Mouse (Mus musculus): ENCODE data around the gene Apoe.

Apoe gene

DNA sequence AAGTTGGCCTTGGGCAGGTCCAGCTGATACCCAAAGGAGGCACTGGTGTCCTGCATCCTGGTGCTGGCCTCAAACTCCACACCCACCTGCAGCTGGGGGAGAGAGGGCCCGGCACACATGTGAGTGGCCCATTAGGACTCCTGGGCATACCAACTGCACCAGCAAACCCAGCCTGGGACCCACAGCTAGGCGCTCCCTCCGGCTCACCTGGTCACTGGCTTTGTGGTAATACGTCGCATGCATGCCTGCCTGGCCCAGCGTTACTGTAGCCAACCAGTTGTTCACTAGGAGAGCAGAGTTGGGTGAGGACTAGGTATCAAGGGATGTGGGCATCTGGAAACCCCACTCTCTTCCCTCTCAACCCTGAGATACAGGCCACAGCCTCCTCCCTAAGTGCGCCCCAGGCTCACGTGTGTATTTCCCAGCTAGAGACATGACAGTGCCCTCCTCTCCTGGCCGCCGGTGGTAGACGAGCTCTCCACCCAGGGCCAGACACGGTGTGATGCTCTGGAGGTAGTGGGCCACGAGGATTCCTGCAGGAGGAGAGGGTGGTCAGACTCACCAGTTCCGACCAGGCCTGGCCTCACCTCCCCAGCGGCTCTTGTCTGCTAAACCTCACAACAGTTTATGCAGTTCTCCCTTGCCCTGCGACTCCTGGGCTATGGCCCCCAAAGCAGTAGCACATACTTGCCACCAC lies 4.0 kb upstream of the Apoe start:
- ChIA-PET CTCF (interaction anchor here (0.6 to 9.6 kb wide), 14 partner anchors 9 to 114 kb away, joined by 3 to 156 read pairs (median 3); partner anchors contain the start of genes Clptm1 (in 1 of the 4) and Tomm40 (in 1 of the 4)), POLR2A (interaction anchor here (0.6 to 19.8 kb wide), 19 partner anchors 9 to 88 kb away, joined by 3 to 415 read pairs (median 10); partner anchors contain the start of genes Apoc1 (in 2 of the 4), Apoc4 (in 2 of the 4), Clptm1 (in 2 of the 4) and Gm44805 (in 2 of the 4))

- POLR2A ChIA-PET: interaction anchor here (0.6 to 19.8 kb wide), 73 partner anchors 10 to 492 kb away, joined by 3 to 415 read pairs (median 5); partner anchors contain the start of genes Tomm40 (in 4 of the 4), Clptm1 (in 3 of the 4), Apoc1 (in 2 of the 4) and Apoc2 (in 2 of the 4)
- CTCF ChIA-PET: interaction anchor here (0.5 to 9.6 kb wide), 46 partner anchors 8 to 465 kb away, joined by 3 to 156 read pairs (median 4); partner anchors contain the start of genes Clptm1 (in 3 of the 4), Tomm40 (in 3 of the 4), Apoc1 (in 1 of the 4) and Apoc4 (in 1 of the 4)
These were observed 2.2 kb upstream of the Apoe start for GRCm38 (mm10) chr7:19701069-19701761.

DNA sequence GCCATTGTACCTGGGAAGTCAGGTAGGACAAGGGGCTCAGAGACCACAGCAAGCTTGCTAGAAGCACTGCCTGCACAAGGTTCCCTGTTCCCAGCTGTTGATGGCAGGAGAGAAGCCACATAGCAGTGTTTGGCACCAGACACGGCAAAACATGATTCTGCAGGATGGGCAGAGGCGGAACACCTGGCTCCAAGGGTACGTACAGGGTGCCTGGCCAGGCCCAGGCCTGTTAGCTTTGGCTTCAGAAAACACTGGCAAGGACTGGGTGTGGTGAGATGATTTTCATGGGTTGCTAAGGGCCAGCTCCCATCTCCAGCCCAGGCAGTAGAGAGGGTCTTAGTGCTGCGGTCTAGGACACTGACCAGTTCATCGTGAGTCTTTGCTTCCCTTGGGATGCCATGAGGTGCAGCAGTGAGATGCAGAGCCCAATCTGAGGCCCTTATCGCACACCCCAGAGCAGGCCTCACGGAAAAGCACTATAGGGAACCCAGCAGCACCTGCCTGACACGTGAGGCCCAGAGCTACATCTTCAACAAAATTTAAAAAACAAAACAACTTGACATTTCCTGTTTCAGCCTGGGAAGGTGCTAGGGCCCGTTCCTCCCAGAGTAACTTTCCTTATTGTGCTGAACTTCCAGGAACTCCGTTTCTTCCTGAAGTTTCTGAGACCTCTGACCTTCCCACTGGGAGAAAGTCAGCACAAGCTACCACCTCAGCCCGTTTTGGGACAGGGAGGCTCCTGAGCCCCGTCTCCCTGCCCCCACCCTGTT lies 1.5 kb upstream of the Apoe start:
- POLR2A ChIA-PET: interaction anchor here (0.6 to 19.8 kb wide), 89 partner anchors 10 to 492 kb away, joined by 3 to 415 read pairs (median 5); partner anchors contain the start of genes Clptm1 (in 3 of the 4), Tomm40 (in 3 of the 4), Apoc1 (in 2 of the 4) and Apoc2 (in 2 of the 4)
- CTCF ChIA-PET: interaction anchor here (0.5 to 9.6 kb wide), 51 partner anchors 8 to 464 kb away, joined by 3 to 156 read pairs (median 4); partner anchors contain the start of genes Clptm1 (in 3 of the 4), Tomm40 (in 3 of the 4), Apoc1 (in 1 of the 4) and Apoc4 (in 1 of the 4)

- ChIA-PET POLR2A (interaction anchor here (0.5 to 19.8 kb wide), 99 partner anchors 8 to 491 kb away, joined by 3 to 415 read pairs (median 5); partner anchors contain the start of genes Clptm1 (in 3 of the 4), Tomm40 (in 3 of the 4), Apoc1 (in 2 of the 4) and Apoc2 (in 2 of the 4)), CTCF (interaction anchor here (0.5 to 9.6 kb wide), 27 partner anchors 11 to 336 kb away, joined by 3 to 156 read pairs (median 6); partner anchors contain the start of genes Clptm1 (in 3 of the 4) and Tomm40 (in 3 of the 4))
These were observed 800 bp upstream of the Apoe start for GRCm38 (mm10) chr7:19699827-19700148.

- POLR2A ChIA-PET: interaction anchor here (0.6 to 19.8 kb wide), 89 partner anchors 7 to 525 kb away, joined by 3 to 415 read pairs (median 6); partner anchors contain the start of genes Clptm1 (in 3 of the 4), Tomm40 (in 3 of the 4), Apoc1 (in 2 of the 4) and Apoc2 (in 2 of the 4)
These were observed 760 bp downstream of the Apoe start for GRCm38 (mm10) chr7:19697949-19698906.

DNA sequence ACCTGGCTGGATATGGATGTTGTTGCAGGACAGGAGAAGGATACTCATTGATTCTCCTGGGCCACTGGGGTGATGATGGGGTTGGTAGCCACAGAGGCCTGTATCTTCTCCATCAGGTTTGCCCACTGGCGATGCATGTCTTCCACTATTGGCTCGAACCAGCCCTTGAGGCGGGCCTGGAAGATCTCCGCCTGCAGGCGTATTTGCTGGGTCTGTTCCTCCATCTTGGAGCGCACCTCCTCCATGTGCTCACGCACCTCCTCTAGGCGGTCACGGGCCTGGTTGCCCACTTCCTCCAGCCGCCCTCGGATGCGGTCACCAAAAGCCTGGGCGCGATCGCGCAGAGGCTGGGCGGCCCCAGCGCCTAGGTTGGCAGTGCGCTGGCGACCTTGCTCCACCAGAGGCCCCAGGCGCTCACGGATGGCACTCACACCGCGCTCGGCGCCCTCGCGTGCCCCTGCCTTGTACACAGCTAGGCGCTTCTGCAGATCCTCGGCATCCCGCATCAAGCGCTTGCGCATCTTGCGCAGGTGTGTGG lies 2.6 kb downstream of the Apoe start:
- CTCF ChIA-PET: interaction anchor here (1.0 to 9.6 kb wide), 6 partner anchors 22 to 29 kb away, joined by 3 to 119 read pairs (median 10); no protein-coding TSS in a partner anchor
- POLR2A ChIA-PET: interaction anchor here (1.0 to 19.8 kb wide), 24 partner anchors 6 to 187 kb away, joined by 3 to 415 read pairs (median 34); partner anchors contain the start of genes Tomm40 (in 3 of the 4), Apoc1 (in 2 of the 4), Apoc4 (in 2 of the 4) and Clptm1 (in 2 of the 4)

More at GRCm38 (mm10) chr7:19697949-19698906, 760 bp downstream of the Apoe start:
- CTCF ChIA-PET: interaction anchor here (0.5 to 9.6 kb wide), 19 partner anchors 13 to 108 kb away, joined by 3 to 156 read pairs (median 5); partner anchors contain the start of genes Tomm40 (in 3 of the 4), Clptm1 (in 1 of the 4) and Nectin2 (in 1 of the 4)

DNA sequence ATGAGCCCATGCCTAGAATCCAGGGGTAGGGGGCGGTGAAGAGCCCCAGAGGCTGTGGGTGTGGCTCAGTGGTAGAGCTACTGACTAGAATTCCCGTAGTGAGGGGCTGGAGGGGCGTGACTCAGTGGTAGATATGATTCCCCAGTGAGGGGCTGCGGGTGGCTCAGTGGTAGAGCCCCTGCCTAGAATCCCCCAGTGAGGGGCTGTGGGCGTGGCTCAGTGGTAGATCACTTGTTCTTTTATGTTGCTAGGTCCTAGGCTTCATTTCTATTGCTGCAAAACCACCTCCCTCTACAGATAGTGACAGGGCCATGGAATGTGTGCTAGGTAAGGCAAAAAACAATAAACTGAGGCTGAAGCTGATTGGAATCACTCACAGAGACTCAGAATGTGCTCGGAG lies 3.1 kb downstream of the Apoe start:
- POLR2A ChIA-PET: interaction anchor here in 3 of 4 experiments (0.7 to 19.8 kb wide), 22 partner anchors 5 to 187 kb away, joined by 3 to 415 read pairs (median 13); partner anchors contain the start of genes Tomm40 (in 3 of the 3), Apoc4 (in 2 of the 3), Clptm1 (in 2 of the 3) and Gm44805 (in 2 of the 3)
- CTCF ChIA-PET: interaction anchor here (0.6 to 9.6 kb wide), 6 partner anchors 27 to 289 kb away, joined by 3 to 119 read pairs (median 6); partner anchors contain the start of gene Clasrp (in 1 of the 4)

GRCm38 (mm10) chr7:19695213-19695594 lies 3.8 kb downstream of the Apoe start:
- POLR2A ChIA-PET: interaction anchor here in 3 of 4 experiments (0.7 to 19.8 kb wide), 20 partner anchors 5 to 119 kb away, joined by 3 to 415 read pairs (median 13); partner anchors contain the start of genes Apoc4 (in 2 of the 3), Clptm1 (in 2 of the 3), Gm44805 (in 2 of the 3) and Tomm40 (in 2 of the 3)
- CTCF ChIA-PET: interaction anchor here (0.6 to 9.6 kb wide), 7 partner anchors 26 to 288 kb away, joined by 3 to 119 read pairs (median 6); partner anchors contain the start of gene Clasrp (in 1 of the 4)

- ChIA-PET CTCF (interaction anchor here in 3 of 4 experiments (0.6 to 9.6 kb wide), 6 partner anchors 8 to 86 kb away, joined by 3 to 119 read pairs (median 8); no protein-coding TSS in a partner anchor), POLR2A (interaction anchor here in 2 of 4 experiments (0.6 to 19.8 kb wide), 24 partner anchors 4 to 329 kb away, joined by 3 to 415 read pairs (median 6); partner anchors contain the start of genes Apoc4 (in 2 of the 2), Clptm1 (in 2 of the 2), Gm44805 (in 2 of the 2) and Tomm40 (in 2 of the 2))
These were observed 4.4 kb downstream of the Apoe start for GRCm38 (mm10) chr7:19694336-19695212.

- POLR2A ChIA-PET: interaction anchor here in 3 of 4 experiments (0.6 to 19.8 kb wide), 21 partner anchors 6 to 235 kb away, joined by 3 to 415 read pairs (median 7); partner anchors contain the start of genes Apoc4 (in 2 of the 3), Apoe (in 2 of the 3), Clptm1 (in 2 of the 3) and Gm44805 (in 2 of the 3)
- CTCF ChIA-PET: interaction anchor here (0.6 to 4.6 kb wide), 9 partner anchors 8 to 178 kb away, joined by 3 to 36 read pairs (median 4); no protein-coding TSS in a partner anchor
These were observed 5.6 kb downstream of the Apoe start for GRCm38 (mm10) chr7:19693421-19693820.

- POLR2A ChIA-PET: interaction anchor here in 3 of 4 experiments (0.6 to 19.8 kb wide), 35 partner anchors 7 to 236 kb away, joined by 3 to 415 read pairs (median 5); partner anchors contain the start of genes Apoe (in 3 of the 3), Clptm1 (in 3 of the 3), Apoc4 (in 2 of the 3) and Gm44805 (in 2 of the 3)
- CTCF ChIA-PET: interaction anchor here in 3 of 4 experiments (0.5 to 4.6 kb wide), 9 partner anchors 9 to 25 kb away, joined by 3 to 36 read pairs (median 3); partner anchors contain the start of gene Tomm40 (in 1 of the 3)
These were observed 6.8 kb downstream of the Apoe start, which contains the start of gene Apoc1 for GRCm38 (mm10) chr7:19691873-19692865. TSS of gene Apoc1 (minus strand) at chr7:19692660.

DNA sequence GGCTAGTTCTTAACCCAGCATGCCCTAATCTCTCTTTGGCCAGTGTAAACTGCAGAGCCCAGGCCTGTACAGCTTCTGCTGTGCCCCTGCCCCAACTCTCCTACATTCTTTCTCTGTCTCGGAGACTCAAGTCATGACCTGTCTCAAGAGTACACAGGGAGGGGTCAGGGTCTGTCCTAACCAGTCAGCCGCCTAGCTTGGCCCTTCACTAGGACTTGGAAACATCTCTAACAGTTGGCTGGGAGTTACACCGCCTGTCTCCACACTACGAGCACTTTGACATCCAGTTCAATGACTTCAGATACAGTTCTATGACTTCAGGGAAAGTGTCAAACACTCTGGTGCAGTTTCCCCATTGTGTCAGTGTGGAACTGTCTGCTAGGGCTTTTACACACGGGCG lies 7.6 kb downstream of the Apoe start:
- POLR2A ChIA-PET: interaction anchor here in 3 of 4 experiments (0.7 to 19.8 kb wide), 23 partner anchors 8 to 419 kb away, joined by 3 to 415 read pairs (median 6); partner anchors contain the start of genes Apoe (in 3 of the 3), Clptm1 (in 2 of the 3), Tomm40 (in 2 of the 3) and Apoc4 (in 1 of the 3)
- CTCF ChIA-PET: interaction anchor here (0.6 to 4.6 kb wide), 5 partner anchors 22 to 24 kb away, joined by 3 to 36 read pairs (median 4); partner anchors contain the start of gene Tomm40 (in 1 of the 4)

Measured in embryonic stem cell, embryonic (primary cell).